Mouse (Mus musculus): ENCODE data around the gene Cap2.

DNA sequence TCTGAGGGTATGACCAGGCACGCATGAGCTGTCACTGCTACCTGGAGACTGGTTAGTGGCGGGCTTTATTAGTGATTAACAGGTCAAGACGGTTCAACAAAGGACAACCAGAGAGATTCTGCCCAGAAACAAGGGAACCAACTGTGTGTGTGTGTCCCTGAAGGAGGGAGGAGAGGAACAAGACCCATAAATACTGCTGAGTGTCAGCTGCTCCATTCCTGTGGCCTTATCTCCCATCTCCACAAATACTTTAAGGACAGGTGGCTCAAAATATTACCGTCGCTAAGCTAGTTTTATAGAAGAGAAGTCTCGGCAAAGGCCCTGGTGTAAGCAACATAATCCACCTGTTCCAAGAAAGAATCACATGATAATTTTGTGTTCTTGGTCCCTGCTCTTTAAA lies 127.7 kb downstream of the Cap2 start:
- TF ChIP-seq TAL1 (IDR thresholded peaks at IDR 0.05; ENCODE audit: low read length) (no peak), E2F4 (IDR thresholded peaks at IDR 0.05; ENCODE audit: borderline replicate concordance, low read depth, low read length) (no peak), POLR2A (IDR thresholded peaks at IDR 0.05; ENCODE audit: control insufficient read depth in 1 of 2, insufficient read depth in 1 of 2, low read depth in 1 of 2, low read length in 2 of 2, poor library complexity in 1 of 2) (no peak), ZC3H11A (IDR thresholded peaks at IDR 0.05; ENCODE audit: low read depth, low read length) (no peak), TCF12 (IDR thresholded peaks at IDR 0.05; ENCODE audit: low read depth, low read length) (no peak), EP300 (IDR thresholded peaks at IDR 0.05; ENCODE audit: low read depth in 1 of 2, low read length in 2 of 2) (no peak), RAD21 (IDR thresholded peaks at IDR 0.05; ENCODE audit: low read depth, low read length) (no peak)
